Mouse (Mus musculus): ENCODE data around the gene Mapk13. TPM values are rescaled to one million over a fixed set of nuclear protein-coding genes. Genes with fewer than 3 reads are reported as not detected.

Mapk13 gene
- polyA plus RNA-seq, 1 experiment from 2014 or later = 31.8 TPM

- H3K4me1 ChIP-seq (ENCODE audit: control insufficient read depth, insufficient read depth, low read length) = no peaks in the 10 kb centered on the region
- H3K4me3 ChIP-seq (ENCODE audit: low read depth, low read length) = no peak overlapping the region
- H3K27ac ChIP-seq (replicated peaks; ENCODE audit: low read depth, low read length) = no peak overlapping the region
- H3K9ac ChIP-seq (ENCODE audit: low read depth, low read length) = no peak overlapping the region
- no peak for ATAC-seq (ENCODE audit: low read depth)
- DNase-seq (ENCODE audit: low spot score) = no peak
- peaks cover 99% of the 10 kb centered on the region for H3K36me3 ChIP-seq (ENCODE audit: control insufficient read depth, insufficient read depth, low read length)
- H3K4me2 ChIP-seq (ENCODE audit: low read depth, low read length) = no peak overlapping the region
- no peaks in the 10 kb centered on the region for H3K9me3 ChIP-seq (ENCODE audit: control insufficient read depth, low read length)
- WGBS = 93% methylated on average over 6 of the region's 6 CpGs
- no peaks in the 10 kb centered on the region for H3K27me3 ChIP-seq (replicated peaks; ENCODE audit: control insufficient read depth, insufficient read depth, low read length)
Observed at GRCm38 (mm10) chr17:28825359-28826041, 56.4 kb downstream of the Mapk13 start.

GRCm38 (mm10) chr17:28827665-28828231 is 58.7 kb downstream of the Mapk13 start:
- Histone ChIP-seq H3K4me2 (ENCODE audit: low read depth, low read length) (no peak overlapping the region), H3K27ac (replicated peaks; ENCODE audit: low read depth, low read length) (no peak overlapping the region), H3K36me3 (ENCODE audit: control insufficient read depth, insufficient read depth, low read length) (peaks cover 98% of the 10 kb centered on the region), H3K9ac (ENCODE audit: low read depth, low read length) (no peak overlapping the region), H3K27me3 (replicated peaks; ENCODE audit: control insufficient read depth, insufficient read depth, low read length) (no peaks in the 10 kb centered on the region), H3K4me3 (ENCODE audit: low read depth, low read length) (no peak overlapping the region), H3K4me1 (ENCODE audit: control insufficient read depth, insufficient read depth, low read length) (no peaks in the 10 kb centered on the region), H3K9me3 (ENCODE audit: control insufficient read depth, low read length) (no peaks in the 10 kb centered on the region)
- ATAC-seq (ENCODE audit: low read depth) (no peak), DNase-seq (ENCODE audit: low spot score) (no peak)
- 92% methylated on average over 8 of the region's 8 CpGs for WGBS

- Histone ChIP-seq H3K9me3 (ENCODE audit: control insufficient read depth, low read length) (no peaks in the 10 kb centered on the region), H3K4me3 (ENCODE audit: low read depth, low read length) (no peak overlapping the region), H3K36me3 (ENCODE audit: control insufficient read depth, insufficient read depth, low read length) (peaks cover 98% of the 10 kb centered on the region), H3K4me1 (ENCODE audit: control insufficient read depth, insufficient read depth, low read length) (no peaks in the 10 kb centered on the region), H3K4me2 (ENCODE audit: low read depth, low read length) (no peak overlapping the region), H3K9ac (ENCODE audit: low read depth, low read length) (no peak overlapping the region), H3K27me3 (replicated peaks; ENCODE audit: control insufficient read depth, insufficient read depth, low read length) (no peaks in the 10 kb centered on the region), H3K27ac (replicated peaks; ENCODE audit: low read depth, low read length) (no peak overlapping the region)
- no peak for ATAC-seq (ENCODE audit: low read depth)
- WGBS = 80% methylated on average over 14 of the region's 14 CpGs
- no peak for DNase-seq (ENCODE audit: low spot score)
Observed at GRCm38 (mm10) chr17:28829120-28829519, 60.0 kb downstream of the Mapk13 start.

Other genes starting within 250 kb of the Mapk13 start
- not detected in 2 replicates for gene Armc12, start 238.5 kb upstream of the Mapk13 start, polyA plus RNA-seq (2014; fragmentation: Nextera tagmentation; extraction: Ambion mirVana)
- gene Clpsl2, start 219.9 kb upstream of the Mapk13 start, polyA plus RNA-seq (2014; fragmentation: Nextera tagmentation; extraction: Ambion mirVana) = not detected in 2 replicates
- not detected in 2 replicates for gene Clps, start 208.5 kb upstream of the Mapk13 start, polyA plus RNA-seq (2014; fragmentation: Nextera tagmentation; extraction: Ambion mirVana)
- 0.31 and 0.70 TPM in 2 replicates for gene Lhfpl5, start 193.7 kb upstream of the Mapk13 start, polyA plus RNA-seq (2014; fragmentation: Nextera tagmentation; extraction: Ambion mirVana)
- 89.1 and 92.4 TPM in 2 replicates for gene Srpk1, start 146.6 kb upstream of the Mapk13 start, polyA plus RNA-seq (2014; fragmentation: Nextera tagmentation; extraction: Ambion mirVana)
- gene Slc26a8, start 79.1 kb upstream of the Mapk13 start, polyA plus RNA-seq (2014; fragmentation: Nextera tagmentation; extraction: Ambion mirVana) = 0.58 and 0.90 TPM in 2 replicates
- gene Mapk14, start 78.0 kb upstream of the Mapk13 start, polyA plus RNA-seq (2014; fragmentation: Nextera tagmentation; extraction: Ambion mirVana) = 51.8 and 52.8 TPM in 2 replicates
- gene AC170998.1, start 43.2 kb upstream of the Mapk13 start, polyA plus RNA-seq (2014; fragmentation: Nextera tagmentation; extraction: Ambion mirVana) = 1.5 and 2.1 TPM in 2 replicates
- gene Brpf3, start 31.8 kb downstream of the Mapk13 start, polyA plus RNA-seq (2014; fragmentation: Nextera tagmentation; extraction: Ambion mirVana) = 10.0 and 10.2 TPM in 2 replicates
- gene Pnpla1, start 89.1 kb downstream of the Mapk13 start, polyA plus RNA-seq (2014; fragmentation: Nextera tagmentation; extraction: Ambion mirVana) = 1.5 and 1.8 TPM in 2 replicates
- gene 4930539E08Rik, start 146.0 kb downstream of the Mapk13 start, polyA plus RNA-seq (2014; fragmentation: Nextera tagmentation; extraction: Ambion mirVana) = 0.08 and 0.47 TPM in 2 replicates
- not detected in 2 replicates for gene Pxt1, start 174.5 kb downstream of the Mapk13 start, polyA plus RNA-seq (2014; fragmentation: Nextera tagmentation; extraction: Ambion mirVana)
- 79.0 and 90.7 TPM in 2 replicates for gene Kctd20, start 182.7 kb downstream of the Mapk13 start, polyA plus RNA-seq (2014; fragmentation: Nextera tagmentation; extraction: Ambion mirVana)
- gene Stk38, start 238.7 kb downstream of the Mapk13 start, polyA plus RNA-seq (2014; fragmentation: Nextera tagmentation; extraction: Ambion mirVana) = 87.0 and 88.7 TPM in 2 replicates

All from embryonic facial prominence, embryonic 14.5 days (tissue).